Mouse (Mus musculus) thymus, adult 2 months (tissue): ENCODE results near the gene Smyd4.

Experiments used
- CTCF ChIP-seq: fragments of 200-500 bp; IDR thresholded peaks from 2 replicates; pipeline ENCODE4 v1.5.1; 2012; ENCODE audit warnings: mild to moderate bottlenecking, control low read depth, low read length, moderate library complexity, borderline replicate concordance; ENCODE audit not compliant: control insufficient read depth, poor library complexity, insufficient read depth; ENCODE audit errors: extremely low read depth
- POLR2A ChIP-seq: fragments of 200-500 bp; IDR thresholded peaks from 2 replicates; pipeline ENCODE4 v1.6.1; 2012; ENCODE audit warnings: mild to moderate bottlenecking, low read length, control low read depth, moderate library complexity; ENCODE audit not compliant: control insufficient read depth, poor library complexity, insufficient read depth; ENCODE audit errors: extremely low read depth

DNA sequence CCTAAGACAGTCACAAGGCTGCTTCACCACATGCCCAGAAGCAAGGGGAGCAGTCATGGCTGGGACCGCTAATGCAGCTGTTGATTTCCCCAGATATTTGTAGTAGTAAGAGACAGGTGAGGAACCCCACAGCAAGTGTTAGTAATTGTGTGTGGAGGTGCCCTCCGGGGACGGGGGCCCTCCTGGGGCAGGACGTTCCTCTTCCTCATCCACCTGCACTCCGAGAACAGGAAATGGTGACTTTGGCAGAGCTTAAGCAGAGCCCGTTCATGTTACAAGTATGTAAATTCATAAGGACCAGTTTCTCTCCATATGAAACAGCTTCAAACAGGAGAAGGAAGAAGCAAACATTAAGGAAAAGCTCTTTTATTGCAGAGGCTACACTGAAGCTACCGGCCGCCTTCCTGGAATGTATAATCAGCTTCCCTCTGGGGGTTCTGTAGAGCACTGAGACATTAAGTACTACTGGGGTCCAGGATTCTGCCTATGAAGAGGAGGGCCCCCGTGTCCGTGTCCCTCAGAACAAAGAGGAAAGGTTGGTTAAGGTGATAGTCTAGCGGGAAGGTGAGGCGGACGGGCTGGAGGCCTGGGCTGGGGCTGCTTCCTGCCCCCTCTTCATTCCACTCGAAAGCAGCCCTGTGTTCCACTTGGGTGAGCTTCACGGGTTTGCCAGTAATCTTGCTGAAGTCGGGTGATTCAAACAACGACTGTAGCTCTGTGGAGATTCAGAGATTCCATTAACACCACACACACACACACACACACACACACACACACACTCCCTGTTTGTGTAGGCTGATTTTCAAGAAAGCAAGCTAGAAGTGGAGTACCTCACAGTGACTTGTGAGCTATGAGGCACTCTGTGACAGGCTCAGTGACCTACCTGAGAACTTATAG, 61.7 kb downstream of the Smyd4 start:
- TF ChIP-seq CTCF (no peak), POLR2A (no peak)
